Mouse (Mus musculus) urinary bladder, adult 18-20 months (tissue): ENCODE measurements around the gene Selenof.

Experiments
- DNase-seq, 2 experiments: peaks; one replicate each; pipeline ENCODE4 v3.0.0; 2022; ENCODE audit warnings: low spot score in 2 of 2, mixed read lengths in 2 of 2

Selenof gene

DNA sequence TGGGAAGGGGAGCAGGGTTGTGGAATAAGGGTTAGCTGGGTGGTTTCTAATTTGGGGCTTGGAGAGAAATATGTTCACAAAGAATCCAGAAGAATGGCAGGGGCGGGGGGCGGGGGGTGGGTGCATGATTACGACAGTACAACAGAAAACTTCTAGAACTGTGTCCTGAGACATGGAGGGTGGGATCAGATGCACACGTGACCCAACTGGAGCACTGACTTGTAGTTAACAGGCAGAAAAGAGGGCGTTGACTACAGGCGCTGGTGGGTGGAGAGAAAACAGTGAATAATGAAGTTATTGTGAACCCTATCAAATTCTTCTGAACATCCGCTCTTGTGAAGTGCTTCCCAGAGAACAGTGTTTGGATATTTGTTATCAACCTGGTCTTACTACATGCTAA is 6.2 kb upstream of the Selenof start:
- DNase-seq: no peak

DNA sequence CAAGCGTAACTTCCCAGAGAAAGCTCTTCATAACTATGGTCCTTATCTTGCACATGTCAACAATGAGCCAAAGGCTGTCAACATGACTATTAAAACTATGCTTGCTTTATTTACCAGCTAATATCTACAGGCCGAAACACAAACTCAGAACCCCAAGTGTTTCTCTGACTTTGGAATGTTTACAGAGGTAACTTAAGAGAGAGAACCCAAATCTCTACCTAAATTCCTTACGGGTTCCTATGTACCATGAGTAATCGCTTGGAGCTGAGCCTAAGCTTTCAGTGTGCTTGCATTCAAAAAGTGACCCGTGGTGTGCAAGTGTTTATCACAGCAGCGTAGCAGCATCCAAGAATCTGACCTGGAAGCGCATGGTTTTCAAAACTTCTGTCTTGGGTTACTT is 4.9 kb upstream of the Selenof start:
- DNase-seq: no peak

DNA sequence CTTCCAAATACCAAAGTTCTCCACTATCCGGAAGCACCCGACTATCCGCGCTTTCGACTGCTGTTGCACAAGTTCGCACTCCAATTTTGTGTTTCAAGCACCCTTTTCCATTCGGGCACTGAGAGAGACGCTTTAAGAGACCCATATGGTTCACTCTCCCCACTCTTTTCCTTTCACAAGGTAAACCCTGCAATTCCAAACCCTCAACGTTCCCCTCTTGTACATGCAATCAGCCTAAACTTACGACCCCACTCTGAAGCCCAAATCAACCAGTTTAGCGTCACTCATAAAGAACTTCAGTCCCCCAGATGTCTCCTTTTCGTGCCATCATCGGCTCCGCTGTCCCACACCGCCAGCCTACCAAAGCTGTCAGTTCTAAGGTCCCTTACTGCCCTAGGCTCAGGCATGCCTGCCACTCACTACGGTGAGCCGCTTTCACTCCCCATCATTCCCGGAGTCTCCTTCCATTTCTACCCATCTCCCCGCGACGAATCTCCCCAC is 1.2 kb upstream of the Selenof start:
- no peak for DNase-seq

DNA sequence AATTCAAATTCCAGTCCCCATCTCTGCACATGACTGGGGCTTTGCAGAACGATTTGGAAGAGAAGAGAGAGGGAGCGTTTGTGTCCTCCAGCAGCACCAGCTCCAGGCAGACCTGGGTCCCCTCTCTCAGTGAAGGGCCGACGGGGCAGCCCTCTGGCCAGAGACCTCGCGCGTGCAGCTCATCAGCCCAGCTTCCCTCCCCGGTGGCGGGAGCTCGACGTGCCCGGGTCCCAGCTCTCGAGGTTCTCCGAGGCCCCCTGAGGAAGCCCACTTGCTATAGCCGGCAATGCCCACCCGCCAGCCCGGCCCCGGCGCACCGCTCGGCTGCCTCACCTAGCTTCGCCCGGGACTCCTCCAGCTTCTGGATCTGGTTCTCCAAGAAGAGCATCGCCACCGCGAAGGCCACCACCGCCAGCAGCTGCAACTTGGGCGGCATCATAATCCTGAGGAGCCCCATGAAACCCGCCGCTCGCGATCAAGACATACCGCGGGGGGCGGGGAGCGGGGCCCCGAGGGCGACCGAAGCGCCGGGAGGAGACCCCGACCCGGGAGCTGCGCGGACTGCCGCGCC is 618 bp upstream of the Selenof start:
- peak; percentile 6 to 60 for DNase-seq

DNA sequence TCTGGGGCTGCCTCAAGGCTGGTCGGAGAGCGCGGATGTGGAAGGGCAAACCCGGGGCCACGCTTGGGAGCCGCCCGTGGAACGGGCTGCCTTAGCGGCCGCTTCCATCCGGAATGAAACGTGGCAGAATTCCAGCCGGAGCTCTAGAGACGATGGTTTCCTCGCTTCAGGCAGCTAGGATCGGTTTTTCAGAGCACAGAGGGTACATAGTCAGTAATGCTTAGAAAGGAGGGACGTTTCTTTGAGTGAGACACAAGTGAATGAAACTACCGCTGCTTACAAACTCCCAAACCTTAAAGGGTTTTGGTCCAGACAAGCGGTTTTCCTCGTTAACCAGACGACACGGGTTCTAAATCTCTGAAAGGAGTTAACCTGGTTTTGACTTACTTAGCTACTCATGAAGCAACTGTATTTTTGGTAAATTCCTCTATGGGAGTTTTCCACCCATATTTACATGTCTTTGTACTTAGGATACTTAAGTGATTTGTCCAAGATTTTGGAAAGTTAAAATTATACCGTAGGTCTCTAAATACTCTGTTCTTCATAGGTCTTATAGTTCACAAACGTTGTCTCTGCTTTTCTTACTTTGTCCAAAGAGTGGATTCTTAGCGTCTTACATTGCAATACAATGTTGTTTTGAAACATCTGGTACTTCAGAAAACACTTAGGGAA is 848 bp downstream of the Selenof start:
- no peak for DNase-seq

DNA sequence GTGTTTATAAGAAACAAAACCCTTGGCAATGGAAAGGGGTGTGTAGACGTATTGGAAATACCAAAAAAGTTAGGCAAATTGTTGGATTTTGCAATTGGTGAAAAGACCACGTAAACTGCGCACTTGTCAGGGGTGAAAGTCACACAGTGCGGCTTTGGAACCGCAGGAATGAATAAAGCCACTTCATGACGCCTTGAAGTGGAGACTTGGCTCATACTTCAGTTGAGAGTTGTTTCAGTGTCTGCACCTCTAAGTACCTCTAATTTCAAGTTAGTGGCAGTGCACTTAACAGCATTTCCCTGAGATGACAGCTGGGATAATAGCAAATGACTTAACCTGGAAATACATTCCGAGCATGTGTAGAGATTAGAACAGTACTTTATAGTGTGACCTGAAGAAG is 4.2 kb downstream of the Selenof start:
- no peak for DNase-seq

DNA sequence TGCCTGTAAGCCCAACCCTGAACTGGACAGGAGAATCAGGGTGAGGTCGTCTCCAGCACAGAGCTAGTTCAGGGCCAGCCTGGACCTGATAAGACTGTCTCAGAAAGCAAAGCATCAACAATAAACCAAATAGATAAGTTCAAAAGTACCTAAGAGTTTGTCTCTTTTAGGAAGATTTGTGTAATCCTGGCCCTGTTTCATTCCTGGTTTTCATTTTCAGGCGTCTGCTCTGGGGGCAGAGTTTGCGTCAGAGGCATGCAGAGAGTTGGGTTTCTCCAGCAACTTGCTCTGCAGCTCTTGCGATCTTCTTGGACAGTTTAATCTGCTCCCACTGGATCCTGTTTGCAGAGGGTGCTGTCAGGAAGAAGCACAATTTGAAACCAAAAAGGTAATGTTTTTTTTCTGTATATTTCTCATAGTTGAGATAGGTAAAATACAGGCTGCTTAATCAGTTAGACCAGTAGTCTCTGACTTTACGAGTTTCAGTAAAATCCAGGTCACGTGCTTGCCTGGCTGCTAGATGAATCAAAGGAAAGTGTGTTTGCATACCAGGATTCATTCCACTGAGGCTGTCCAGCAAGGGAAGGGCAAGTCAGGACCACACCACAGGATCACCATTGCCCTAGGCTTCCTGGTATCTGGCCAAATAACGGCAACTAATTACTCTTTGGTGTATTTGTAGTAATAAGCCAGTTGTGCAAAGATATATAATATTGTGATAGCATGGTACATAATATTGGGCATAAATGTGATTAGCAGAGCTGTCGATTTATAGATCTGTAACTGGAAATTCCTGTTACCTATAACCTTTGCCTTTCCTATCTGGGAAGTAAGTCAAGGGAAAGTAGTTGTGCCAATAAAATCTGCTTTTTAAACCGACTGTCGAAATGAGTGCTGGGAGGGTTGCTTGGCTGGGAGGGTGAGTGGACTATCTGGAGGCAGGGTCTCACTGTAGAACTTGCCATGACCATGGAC is 7.5 kb downstream of the Selenof start:
- DNase-seq: peak in 1 of 2 experiments; percentile 18

DNA sequence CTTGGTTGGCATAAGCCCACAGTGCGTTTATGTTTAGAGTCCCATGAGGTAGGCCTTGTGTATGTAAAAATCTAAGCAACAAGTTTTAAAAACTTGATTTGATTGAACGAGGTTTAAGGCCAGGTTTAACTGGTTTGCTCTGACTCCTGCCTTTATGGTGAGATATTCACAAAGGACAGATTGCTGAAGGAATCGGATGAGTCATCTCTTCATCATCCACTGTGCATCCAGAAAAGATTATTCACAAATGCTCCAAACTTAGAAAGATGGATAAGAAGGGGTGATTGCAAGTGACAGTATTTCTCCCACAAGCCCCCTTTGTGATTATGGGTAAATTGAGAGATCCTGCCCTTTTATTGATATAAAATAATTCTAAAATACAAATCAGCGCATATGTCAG is 8.8 kb downstream of the Selenof start:
- DNase-seq: no peak

DNA sequence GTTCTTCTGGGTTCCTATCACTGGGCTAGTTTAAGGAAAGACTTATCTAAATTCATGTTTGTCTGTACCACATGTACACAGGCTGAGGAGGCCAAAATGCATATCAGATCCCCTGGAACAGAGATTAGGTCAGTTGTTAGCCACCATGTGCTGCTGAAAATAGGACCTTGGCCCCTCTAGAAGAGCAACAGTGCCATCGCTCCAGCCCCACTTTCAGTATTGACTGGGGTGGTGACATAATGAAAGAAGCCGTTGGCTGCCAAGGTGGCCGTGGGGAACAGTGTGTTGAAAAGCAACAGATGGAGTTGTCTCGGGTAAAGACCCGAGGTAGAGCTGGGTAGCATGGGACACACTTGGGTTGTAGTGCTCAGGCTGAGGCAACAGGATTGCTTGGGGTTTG is 9.7 kb downstream of the Selenof start:
- no peak for DNase-seq

DNA sequence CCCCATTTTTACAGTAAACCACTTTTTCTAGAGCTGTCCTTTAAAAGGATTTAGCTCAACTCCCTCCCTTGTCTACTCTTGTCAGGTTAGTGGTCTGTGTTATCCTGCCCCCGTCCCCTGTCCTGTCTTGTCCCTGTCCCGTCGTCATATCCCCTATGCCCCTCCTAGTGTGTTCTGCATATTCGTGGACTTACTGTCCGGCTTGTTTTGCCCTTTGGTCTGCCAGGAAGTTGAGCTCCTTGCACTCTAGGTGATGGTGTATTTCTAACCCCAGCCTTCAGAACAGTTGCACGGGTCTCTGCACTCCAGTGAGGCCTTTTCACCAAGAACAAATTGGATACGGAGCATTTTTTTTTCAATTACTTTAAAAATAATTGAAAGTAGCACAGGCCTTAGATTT is 10.2 kb downstream of the Selenof start:
- DNase-seq: no peak

DNA sequence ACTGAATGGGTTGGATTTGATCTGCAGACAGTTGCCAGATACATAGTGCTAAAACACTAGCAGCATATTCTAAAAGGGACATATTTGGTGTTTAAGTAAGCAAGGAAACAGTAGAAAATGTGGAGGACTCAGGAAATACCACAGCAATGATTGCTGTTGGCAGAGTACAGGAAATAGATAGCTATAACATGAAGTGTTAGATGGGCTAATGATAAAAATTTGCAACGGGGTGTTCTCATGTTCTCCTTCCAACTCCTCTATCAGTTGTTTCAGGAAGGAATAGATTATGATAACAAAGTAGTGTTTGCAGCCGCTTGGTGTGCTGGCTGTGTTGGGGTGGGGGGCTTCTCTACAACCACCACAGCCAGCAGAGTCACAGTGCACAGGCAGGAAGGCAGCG is 11.7 kb downstream of the Selenof start:
- no peak for DNase-seq

DNA sequence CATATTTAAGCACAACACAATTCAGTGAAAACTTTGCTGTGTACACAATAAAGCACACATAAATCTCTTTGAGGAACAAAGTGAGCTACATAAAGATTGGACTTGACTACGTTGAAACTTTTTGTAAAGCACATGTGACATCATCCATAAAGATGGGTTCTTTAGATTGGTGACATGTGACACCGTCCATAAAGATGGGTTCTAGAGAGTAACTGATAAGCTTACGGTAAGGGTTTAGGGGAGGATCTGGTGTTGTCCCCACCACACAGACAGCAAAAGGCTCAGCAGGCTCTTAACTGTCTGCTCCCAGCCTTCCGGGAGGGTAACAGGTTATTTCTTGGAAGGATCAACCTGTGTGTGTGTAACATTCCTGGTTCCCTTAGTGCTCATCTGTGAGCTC is 12.2 kb downstream of the Selenof start:
- no peak for DNase-seq

DNA sequence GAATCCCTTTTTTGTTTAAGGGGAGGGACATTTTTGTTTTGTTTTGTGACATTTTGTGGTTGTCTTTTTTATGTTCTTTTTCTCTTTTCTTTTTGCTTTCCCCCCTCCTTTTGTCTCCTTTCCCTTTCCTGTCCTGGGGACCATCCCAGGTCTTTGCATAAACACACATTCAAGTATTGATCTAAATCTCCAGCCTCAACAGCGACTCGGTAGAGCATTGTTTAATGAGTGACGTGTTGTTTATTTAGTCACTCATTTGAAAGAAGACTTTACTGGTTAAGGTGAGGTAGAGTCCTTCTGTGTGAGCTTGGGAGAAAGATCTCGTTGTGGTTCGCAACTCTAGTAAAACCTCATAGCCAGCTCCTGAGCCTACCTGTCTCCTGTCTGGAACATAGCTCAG is 13.7 kb downstream of the Selenof start:
- no peak for DNase-seq

DNA sequence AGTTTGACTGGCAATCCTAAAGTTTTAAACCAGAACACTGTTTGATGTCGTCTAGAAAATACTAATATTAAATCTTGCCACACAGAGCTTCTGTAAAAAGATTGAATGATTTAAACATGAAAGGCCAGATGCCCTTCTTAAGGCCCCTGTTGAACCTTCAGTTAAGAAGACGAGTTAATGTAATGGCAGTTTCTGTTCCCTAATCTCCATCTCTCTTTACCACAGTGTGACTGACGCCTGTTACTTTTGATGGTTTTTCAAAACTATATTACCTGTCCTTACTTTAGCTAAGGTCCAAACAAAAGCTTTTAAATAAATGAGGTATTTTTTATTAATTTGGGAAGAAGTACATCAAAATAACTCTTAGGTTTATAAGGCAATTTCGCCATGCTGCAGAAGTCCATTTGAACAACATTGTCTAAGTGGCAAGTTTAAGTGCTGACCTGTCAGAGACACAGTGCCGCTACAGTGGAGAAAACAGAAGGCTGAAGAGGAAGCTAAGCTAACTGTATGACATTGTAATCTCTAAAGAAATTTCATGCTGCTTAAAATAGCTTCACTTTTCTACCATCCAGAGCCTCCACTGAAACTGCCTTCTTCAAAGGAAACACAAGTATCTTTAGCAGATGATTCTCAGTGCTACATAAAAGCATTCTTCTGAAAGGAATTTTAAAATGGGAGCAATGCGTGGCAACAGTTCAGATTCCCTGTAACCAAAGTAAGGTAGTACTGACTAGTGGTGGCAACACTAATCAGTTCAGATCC is 14.9 kb downstream of the Selenof start:
- no peak for DNase-seq

DNA sequence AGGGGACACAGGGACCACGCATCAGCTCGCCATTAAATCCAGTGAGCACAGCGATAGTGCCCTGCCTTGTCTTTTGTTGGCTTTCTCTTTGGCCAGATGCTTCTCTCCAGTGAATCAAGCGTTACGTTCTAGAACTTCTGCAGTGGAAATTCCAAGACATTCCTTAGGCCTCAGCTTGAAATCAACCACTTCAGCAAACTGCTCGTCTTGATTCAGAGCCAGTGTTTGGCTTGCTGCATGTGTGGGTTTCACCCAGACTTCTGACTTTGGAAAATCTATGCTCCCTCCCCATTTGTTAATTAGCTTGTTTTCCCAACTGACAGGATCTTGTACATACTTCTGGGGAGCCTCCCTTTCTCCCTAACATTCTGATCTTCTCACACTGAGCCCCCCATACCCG is 16.6 kb downstream of the Selenof start:
- DNase-seq: no peak

DNA sequence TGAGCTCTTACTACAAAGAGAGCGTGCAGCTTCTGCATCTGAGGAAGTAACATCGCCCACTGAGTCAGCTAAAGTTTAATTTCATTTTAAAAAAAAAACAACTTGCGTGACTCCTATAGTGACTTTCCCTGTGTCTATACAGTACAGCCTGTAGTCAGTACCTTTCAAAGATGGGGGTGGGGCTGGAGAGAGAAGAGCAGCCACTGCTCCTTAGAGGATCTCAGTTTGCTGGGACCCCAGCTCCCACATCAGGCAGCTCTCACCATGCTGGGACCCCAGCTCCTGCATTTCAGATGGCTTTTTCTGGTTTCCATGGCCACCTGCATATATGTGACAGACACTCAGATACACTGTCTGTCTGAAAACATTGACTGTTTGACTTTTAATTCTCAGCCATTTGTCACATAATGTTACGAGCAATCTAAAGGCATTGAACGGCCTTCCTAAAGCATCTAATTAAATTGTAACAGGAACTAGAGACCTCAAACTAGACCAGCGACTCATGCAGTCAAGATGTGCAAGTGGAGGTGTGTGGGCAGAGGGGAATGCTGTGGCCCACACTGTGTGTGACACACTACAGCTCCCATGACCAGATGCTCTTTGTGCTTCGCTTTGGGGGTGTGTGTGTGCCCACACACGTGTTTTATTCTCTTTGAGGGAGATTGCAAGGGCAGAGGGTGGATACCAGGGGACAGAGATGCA is 19.2 kb downstream of the Selenof start:
- DNase-seq: no peak

DNA sequence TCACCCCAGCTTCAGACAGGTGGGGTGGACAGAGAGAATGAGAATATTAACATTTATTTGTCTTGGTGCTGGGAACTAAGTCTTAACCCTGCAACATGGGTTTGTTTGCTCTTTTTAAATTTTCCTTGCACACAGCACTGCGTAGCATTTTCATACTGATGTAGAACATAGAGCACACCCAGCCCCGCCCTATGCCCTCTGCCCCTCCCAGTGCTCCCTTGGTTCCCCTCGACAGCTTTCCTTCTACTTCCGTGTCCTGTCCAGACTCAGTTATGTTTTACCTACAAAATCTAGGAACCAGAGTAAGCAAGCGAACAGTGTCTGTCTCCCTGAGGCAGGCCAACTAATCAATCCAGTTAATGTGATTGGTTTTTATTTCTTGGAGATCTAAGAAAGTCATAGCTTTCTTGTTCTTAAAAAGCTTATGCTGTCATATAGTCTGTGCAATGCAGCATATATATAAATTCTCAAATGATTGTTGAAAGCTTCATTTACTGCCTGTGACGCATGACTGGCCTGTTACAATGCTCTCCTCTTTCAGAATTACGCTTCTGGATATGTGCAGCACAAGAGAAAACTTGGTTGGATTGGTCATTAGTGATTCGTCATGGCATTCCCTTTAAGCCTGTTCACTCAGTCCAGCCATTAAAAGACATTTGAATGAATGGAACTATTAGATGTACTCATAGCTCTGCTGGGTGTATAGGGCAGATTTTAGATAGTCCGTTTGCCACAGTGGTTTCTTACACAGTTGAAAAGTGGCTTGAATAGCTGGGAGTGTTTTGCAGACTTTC is 23.1 kb downstream of the Selenof start:
- DNase-seq: no peak

DNA sequence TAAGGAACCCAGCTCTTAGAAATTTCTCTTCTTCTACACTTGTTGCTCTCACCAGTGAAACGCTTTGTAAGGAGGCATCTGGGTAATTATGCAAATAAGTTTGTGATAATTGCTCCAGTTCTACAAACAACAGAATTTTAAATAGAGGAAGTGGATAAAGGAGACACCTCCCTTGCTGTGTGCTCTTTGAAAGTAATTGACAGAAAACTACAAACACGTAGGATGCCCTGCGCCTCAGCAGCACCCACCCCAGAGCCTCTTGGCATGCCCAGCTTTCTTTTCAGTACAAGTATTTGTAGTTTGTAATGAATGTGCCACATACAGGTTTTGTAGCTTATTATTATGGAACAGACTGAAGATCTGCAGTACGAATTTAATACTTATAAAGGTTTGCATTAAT is 27.0 kb downstream of the Selenof start:
- DNase-seq: no peak

DNA sequence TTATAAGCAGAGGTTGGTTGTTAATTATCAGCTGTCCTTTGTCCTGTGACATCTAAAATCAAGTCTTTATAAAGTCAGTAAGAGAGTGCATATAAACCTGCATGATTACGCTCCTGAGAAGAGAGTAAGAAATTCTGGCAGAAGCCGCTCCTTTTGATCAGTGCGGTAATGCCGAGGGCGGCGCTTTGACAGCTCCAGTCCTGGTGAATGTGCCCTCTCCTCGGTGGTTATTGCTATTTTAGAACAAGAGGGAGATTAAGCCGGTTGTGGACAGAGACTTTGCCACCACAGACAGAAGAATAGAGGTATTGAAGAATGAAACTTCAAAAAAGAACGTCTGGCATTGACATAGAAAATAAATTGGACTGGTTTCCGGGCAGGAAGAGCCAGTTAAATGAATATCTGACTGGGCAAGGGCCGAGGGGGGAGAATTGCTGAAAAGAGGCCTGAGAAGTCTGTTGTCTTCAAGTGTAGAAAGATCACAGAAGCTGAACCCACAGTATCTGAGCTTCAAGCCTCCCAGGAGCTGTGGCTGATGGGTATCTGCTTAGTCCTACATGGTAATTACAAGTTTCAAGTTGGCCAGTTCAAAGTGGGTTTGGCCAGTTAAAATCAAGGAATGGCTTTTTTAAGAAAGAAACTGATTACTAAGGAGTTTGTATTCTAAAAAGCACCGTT is 27.8 kb downstream of the Selenof start:
- DNase-seq: no peak

DNA sequence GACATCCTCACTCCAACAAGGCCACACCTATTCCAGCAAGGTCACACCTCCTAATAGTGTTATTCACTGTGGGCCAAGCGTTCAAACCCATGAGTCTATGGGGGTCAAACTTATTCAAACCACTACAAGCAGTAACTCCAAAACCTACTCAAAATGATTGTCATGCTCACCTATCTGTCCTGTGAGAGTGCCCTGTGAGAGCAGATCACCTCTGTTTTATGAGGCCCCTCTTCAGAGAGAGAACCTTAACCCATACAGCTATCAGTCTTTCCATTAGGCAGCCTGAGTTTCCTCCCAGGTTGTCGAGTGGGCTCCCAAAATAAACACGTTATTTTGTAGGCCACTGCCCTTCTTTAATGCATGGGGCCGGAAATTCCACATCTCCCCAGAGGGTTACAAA is 32.3 kb downstream of the Selenof start:
- no peak for DNase-seq
